Mouse (Mus musculus) spleen, adult 2 months (tissue): ENCODE measurements around the gene Cd5. TPM values are rescaled to one million over a fixed set of nuclear protein-coding genes. Genes with fewer than 3 reads are reported as not detected.
A peak's percentile ranks its signal among the peaks of the same experiment; 100 is the strongest.

Source experiments
- DNase-seq, 2 experiments: peaks; one replicate each; pipeline versions ENCODE4 v3.0.0 to v3.0.0-alpha.2; 2012 to 2021; ENCODE audit warnings: low spot score in 2 of 2, low read depth in 1 of 2
- H3K27ac ChIP-seq: fragments of 200-500 bp; 2 replicates; pipeline ENCODE4 v1.5.1; 2012; ENCODE audit warnings: low read length, inconsistent platforms; ENCODE audit not compliant: insufficient read depth
- H3K27me3 ChIP-seq: fragments of 200-500 bp; 2 replicates; pipeline ENCODE4 v1.6.1; 2012; ENCODE audit warnings: mild to moderate bottlenecking, moderate library complexity, low read length, inconsistent platforms; ENCODE audit not compliant: control insufficient read depth, insufficient read depth
- H3K36me3 ChIP-seq: fragments of 200-500 bp; 2 replicates; pipeline ENCODE4 v1.6.1; 2012; ENCODE audit warnings: mild to moderate bottlenecking, low read length, inconsistent platforms; ENCODE audit not compliant: control insufficient read depth, insufficient read depth
- H3K4me1 ChIP-seq: fragments of 200-500 bp; 2 replicates; pipeline ENCODE4 v1.6.1; 2011; ENCODE audit warnings: inconsistent platforms; ENCODE audit not compliant: control insufficient read depth, insufficient read depth, insufficient read length
- H3K4me3 ChIP-seq: fragments of 200-500 bp; 2 replicates; pipeline ENCODE4 v1.5.1; 2011; ENCODE audit warnings: mild to moderate bottlenecking, inconsistent platforms; ENCODE audit not compliant: insufficient read depth, insufficient read length; ENCODE audit errors: extremely low read depth
- CTCF ChIP-seq: fragments of 200-500 bp; IDR thresholded peaks from 2 replicates; pipeline ENCODE4 v1.5.1; 2011; ENCODE audit warnings: mild to moderate bottlenecking, inconsistent platforms; ENCODE audit not compliant: insufficient read depth, insufficient read length, insufficient replicate concordance; ENCODE audit errors: extremely low read depth
- POLR2A ChIP-seq: fragments of 200-500 bp; IDR thresholded peaks from 2 replicates; pipeline ENCODE4 v1.6.1; 2011; ENCODE audit warnings: low read depth, low read length, inconsistent platforms
- WGBS: fragments of 180-500 bp; shearing (Covaris S2); methylation state at CpG from one replicate; pipeline ENCODE4 v1.1.7; 2018; 5-methylcytosine and 5-hydroxymethylcytosine counted together
- polyA plus RNA-seq: library from polyadenylated mRNA; depleted of rRNA; stranded (reverse); fragments of >200 nt; gene quantifications from 2 replicates; pipeline ENCODE4 v1.2.3, GENCODE M21; 2012

Cd5 gene
- polyA plus RNA-seq, 1 experiment = 35.2 TPM

DNA sequence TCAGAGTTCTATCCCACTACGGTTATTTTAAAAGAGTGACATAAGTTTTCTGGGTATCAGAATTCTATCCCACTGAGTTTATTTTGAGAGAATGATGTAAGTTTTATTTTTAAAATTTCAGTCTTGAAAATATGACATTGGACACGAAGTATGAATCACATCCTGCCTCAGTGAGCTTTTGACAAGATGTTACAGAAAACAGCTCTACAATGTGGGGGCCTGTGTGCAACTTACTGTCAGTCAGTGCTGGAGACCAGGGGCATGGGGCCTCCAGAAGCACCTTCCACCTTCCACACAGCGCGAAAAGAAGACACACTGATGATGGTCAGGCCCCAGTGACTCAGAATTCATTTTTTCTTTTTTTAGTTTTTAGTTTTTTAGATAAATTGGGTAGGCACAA is 42.8 kb upstream of the Cd5 start:
- 51% methylated on average over 4 of the region's 4 CpGs for WGBS

GRCm38 (mm10) chr19:10776906-10777305 is 38.1 kb upstream of the Cd5 start:
- H3K27ac ChIP-seq = no peak overlapping the region
- no peaks in the 10 kb centered on the region; the same call in none of the 2 replicates for H3K4me1 ChIP-seq
- DNase-seq = no peak
- H3K36me3 ChIP-seq = no peaks in the 10 kb centered on the region
- H3K4me3 ChIP-seq = no peak overlapping the region
- no peaks in the 10 kb centered on the region for H3K27me3 ChIP-seq
- TF ChIP-seq CTCF = no peak
- TF ChIP-seq POLR2A = no peak
- 77% methylated on average over 4 of the region's 4 CpGs for WGBS

More for the DNA sequence above, 42.8 kb upstream of the Cd5 start:
- no peak for TF ChIP-seq POLR2A
- TF ChIP-seq CTCF = no peak
- Histone ChIP-seq H3K4me3 (no peak overlapping the region), H3K4me1 (peaks cover 11% of the 10 kb centered on the region; the same call in 1 of the 2 replicates), H3K36me3 (no peaks in the 10 kb centered on the region), H3K27me3 (no peaks in the 10 kb centered on the region), H3K27ac (peak overlapping the region; percentile 42; the same call in 1 of the 2 replicates)
- no peak for DNase-seq

- no peak for DNase-seq
- TF ChIP-seq CTCF (no peak), POLR2A (no peak)
- no peaks in the 10 kb centered on the region; the same call in none of the 2 replicates for H3K4me1 ChIP-seq
- no peaks in the 10 kb centered on the region for H3K27me3 ChIP-seq
- no peak overlapping the region for H3K27ac ChIP-seq
- no peak overlapping the region for H3K4me3 ChIP-seq
- WGBS = 93% methylated on average over 6 of the region's 6 CpGs
- H3K36me3 ChIP-seq = no peaks in the 10 kb centered on the region
These were observed 35.3 kb upstream of the Cd5 start for GRCm38 (mm10) chr19:10774141-10774540.

- Histone ChIP-seq H3K27me3 (no peaks in the 10 kb centered on the region), H3K4me1 (no peaks in the 10 kb centered on the region; the same call in none of the 2 replicates), H3K4me3 (no peak overlapping the region), H3K36me3 (no peaks in the 10 kb centered on the region), H3K27ac (no peak overlapping the region)
- TF ChIP-seq CTCF (no peak), POLR2A (no peak)
- DNase-seq = no peak
- WGBS = 77% methylated on average over 7 of the region's 7 CpGs
These were observed 34.6 kb upstream of the Cd5 start for GRCm38 (mm10) chr19:10773384-10773783.

GRCm38 (mm10) chr19:10772866-10773265 is 34.1 kb upstream of the Cd5 start:
- no peaks in the 10 kb centered on the region; the same call in none of the 2 replicates for H3K4me1 ChIP-seq
- WGBS = 86% methylated on average over 10 of the region's 10 CpGs
- H3K27ac ChIP-seq = no peak overlapping the region
- no peak for DNase-seq
- no peak overlapping the region for H3K4me3 ChIP-seq
- H3K36me3 ChIP-seq = no peaks in the 10 kb centered on the region
- no peaks in the 10 kb centered on the region for H3K27me3 ChIP-seq
- no peak for TF ChIP-seq CTCF
- TF ChIP-seq POLR2A = no peak

GRCm38 (mm10) chr19:10771995-10772394 is 33.2 kb upstream of the Cd5 start:
- DNase-seq = no peak
- Histone ChIP-seq H3K4me1 (no peaks in the 10 kb centered on the region; the same call in none of the 2 replicates), H3K36me3 (no peaks in the 10 kb centered on the region), H3K27me3 (no peaks in the 10 kb centered on the region), H3K4me3 (no peak overlapping the region), H3K27ac (no peak overlapping the region)
- TF ChIP-seq CTCF = no peak
- TF ChIP-seq POLR2A = no peak
- 73% methylated on average over 7 of the region's 7 CpGs for whole genome bisulfite sequencing

- DNase-seq = no peak
- H3K27me3 ChIP-seq = no peaks in the 10 kb centered on the region
- no peak overlapping the region for H3K4me3 ChIP-seq
- H3K27ac ChIP-seq = no peak overlapping the region
- no peaks in the 10 kb centered on the region for H3K36me3 ChIP-seq
- TF ChIP-seq CTCF (no peak), POLR2A (no peak)
- H3K4me1 ChIP-seq = no peaks in the 10 kb centered on the region; the same call in 1 of the 2 replicates
- WGBS = 86% methylated on average over 12 of the region's 12 CpGs
These were observed 30.8 kb upstream of the Cd5 start for GRCm38 (mm10) chr19:10769429-10770195.
